7 mouse cellular contexts compared by ENCODE assay signal in genomic region chr13:29769647-29770436, GRCm38 (mm10).
DNase-seq lines count a peak whose midpoint lies in the region; ATAC-seq and TF ChIP-seq lines count a peak whose summit lies in the region.

No protein-coding gene starts in this region.

- no peaks in the 10 kb centered on the region for H3K36me3 ChIP-seq in heart, postnatal 0 days (replicated peaks; ENCODE audit: control insufficient read depth, insufficient read depth, low read length)

- DNase-seq in thymus, postnatal 14 days = peak; percentile 32
- no peak for DNase-seq in thymus, adult 18-20 months
- DNase-seq in heart, postnatal 0 days (ENCODE audit: low spot score) = peak; percentile 77
- DNase-seq in kidney, postnatal 10 days = peak; percentile 85
- peak; percentile 39 for DNase-seq in lung, postnatal 14 days
- peak; percentile 46 to 52 for DNase-seq in right cerebral cortex, postnatal 10 days (ENCODE audit: low spot score in 2 of 2)

- peak; percentile 45 for ATAC-seq in common myeloid progenitor, adult 5-6 weeks (replicated peaks; ENCODE audit: low read depth, poor library complexity, severe bottlenecking)
- ATAC-seq in heart, postnatal 0 days (ENCODE audit: insufficient read depth, low read depth) = peak; percentile 74

- TF ChIP-seq EP300 in heart, postnatal 0 days (IDR thresholded peaks at IDR 0.05; ENCODE audit: low read depth) = no peak

- H3K27me3 ChIP-seq in heart, postnatal 0 days (ENCODE audit: control insufficient read depth, insufficient read depth, low read length) = no peaks in the 10 kb centered on the region

- peaks cover 22% of the 10 kb centered on the region for H3K4me1 ChIP-seq in heart, postnatal 0 days (ENCODE audit: control insufficient read depth, insufficient read depth)

- H3K4me2 ChIP-seq in heart, postnatal 0 days (ENCODE audit: low read depth, low read length) = peak overlapping the region; percentile 47

- peak overlapping the region; percentile 22 for H3K4me3 ChIP-seq in heart, postnatal 0 days (ENCODE audit: low read depth, low read length)

- peak overlapping the region; percentile 24; the same call in 1 of the 2 replicates for H3K9ac ChIP-seq in heart, postnatal 0 days (replicated peaks; ENCODE audit: low read depth, low read length)

- 0 out of 2 replicates have a peak overlapping the region, but pooled peaks have one; percentile 41 for H3K27ac ChIP-seq in heart, postnatal 0 days (ENCODE audit: low read depth)

- H3K9me3 ChIP-seq in heart, postnatal 0 days (replicated peaks; ENCODE audit: control insufficient read depth, low read length) = no peaks in the 10 kb centered on the region

- 26% methylated on average over 12 of the region's 12 CpGs for WGBS in heart, postnatal 0 days

- no peak for TF ChIP-seq CTCF in heart, postnatal 0 days (IDR thresholded peaks at IDR 0.05; ENCODE audit: low read depth)

Comparison
In these comparisons a context has a peak if more than half of its experiments do, and no peak if none do; other contexts are left out.
1. DNase-seq: peak in thymus, postnatal 14 days (single experiment), heart, postnatal 0 days (single experiment), kidney, postnatal 10 days (single experiment), lung, postnatal 14 days (single experiment) and right cerebral cortex, postnatal 10 days (2 of 2); none in thymus, adult 18-20 months (0 of 2).